Mouse (Mus musculus) liver, embryonic 14.5 days (tissue): ENCODE data around the gene Hist1h1d. TPM values are rescaled to one million over a fixed set of nuclear protein-coding genes. Genes with fewer than 3 reads are reported as not detected.

Experiments used
- ATAC-seq: fragments of 200-750 bp; cut with Nextera tagmentation; 2 replicates; pipeline ENCODE4 v1.8.0; 2017; ENCODE audit warnings: moderate number of reproducible peaks, mild to moderate bottlenecking, moderate library complexity; ENCODE audit not compliant: insufficient read depth
- DNase-seq, 3 experiments: peaks; one replicate each; pipeline ENCODE4 v3.0.0-alpha.2; 2012 to 2013; ENCODE audit warnings: low read depth in 3 of 3, low spot score in 3 of 3
- H3K27ac ChIP-seq: fragments of 300-500 bp; sonication (generic); 2 replicates; pipeline ENCODE4 v1.5.1; 2014; ENCODE audit warnings: moderate library complexity, mild to moderate bottlenecking, control low read depth, inconsistent platforms
- H3K27me3 ChIP-seq: fragments of 300-500 bp; sonication (generic); 2 replicates; pipeline ENCODE4 v1.6.1; 2014; ENCODE audit warnings: mild to moderate bottlenecking, low read length, moderate library complexity; ENCODE audit not compliant: control insufficient read depth, insufficient read depth
- H3K36me3 ChIP-seq: fragments of 300-500 bp; sonication (generic); replicated peaks from 2 replicates; pipeline ENCODE4 v1.6.1; 2014; ENCODE audit warnings: low read depth; ENCODE audit not compliant: control insufficient read depth, insufficient read depth
- H3K4me1 ChIP-seq, 2 experiments: fragments of 200-500 bp in 1 of 2; fragments of 300-500 bp in 1 of 2; sonication (generic) in 1 of 2; replicated peaks; 2 replicates each; pipeline ENCODE4 v1.6.1; 2012 to 2014; ENCODE audit warnings: antibody characterized with exemption in 1 of 2, inconsistent platforms in 1 of 2, low read length in 1 of 2; ENCODE audit not compliant: control insufficient read depth in 2 of 2, insufficient read depth in 2 of 2
- H3K4me2 ChIP-seq: fragments of 300-500 bp; sonication (generic); 2 replicates; pipeline ENCODE4 v1.6.1; 2014; ENCODE audit warnings: low read depth, mild to moderate bottlenecking, control low read depth, moderate library complexity
- H3K4me3 ChIP-seq, 2 experiments: fragments of 200-500 bp in 1 of 2; fragments of 300-500 bp in 1 of 2; sonication (generic) in 1 of 2; 2 replicates each; pipeline ENCODE4 v1.5.1; 2012 to 2014; ENCODE audit warnings: low read depth in 2 of 2, low read length in 2 of 2, mild to moderate bottlenecking in 2 of 2, control low read depth in 1 of 2, inconsistent platforms in 1 of 2, moderate library complexity in 1 of 2; ENCODE audit not compliant: insufficient read depth in 1 of 2
- H3K9ac ChIP-seq: fragments of 300-500 bp; sonication (generic); replicated peaks from 2 replicates; pipeline ENCODE4 v1.6.1; 2014; ENCODE audit warnings: mild to moderate bottlenecking, control low read depth, moderate library complexity
- H3K9me3 ChIP-seq: fragments of 300-500 bp; sonication (generic); 2 replicates; pipeline ENCODE4 v1.6.1; 2016; ENCODE audit warnings: low read length, mixed read lengths; ENCODE audit not compliant: control insufficient read depth
- CTCF ChIP-seq: IDR thresholded peaks from 2 replicates; pipeline ENCODE4 v1.5.1; 2016; ENCODE audit warnings: antibody characterized with exemption, low read depth, control low read depth
- EP300 ChIP-seq: IDR thresholded peaks from 2 replicates; pipeline ENCODE4 v1.6.1; 2016; ENCODE audit warnings: antibody characterized with exemption, low read depth
- WGBS: fragments of 180-500 bp; shearing (Covaris S2); extraction: QIAGEN DNeasy Blood & Tissue Kit; methylation state at CpG from one replicate; pipeline ENCODE4 v1.1.7; 2014; ENCODE audit not compliant: insufficient replicate concordance; 5-methylcytosine and 5-hydroxymethylcytosine counted together
- microRNA-seq: library from miRNA; unstranded; fragments of <30 nt; microRNA quantifications from one replicate; pipeline ENCODE4, GENCODE M21; 2016
- polyA plus RNA-seq, 2 experiments: library from polyadenylated mRNA; depleted of rRNA in 1 of 2; stranded (reverse) in 1 of 2; unstranded in 1 of 2; fragments of >200 nt; fragmentation: Nextera tagmentation in 1 of 2; extraction: Ambion mirVana in 1 of 2; gene quantifications; 2 replicates each; pipeline versions ENCODE4 v1.2.1 to v1.2.3; 2012 to 2014

The Hist1h1d gene
- polyA plus RNA-seq, 2 experiments = 0.70 to 1.2 TPM

- no peak overlapping the region for H3K27ac ChIP-seq
- WGBS = 41% methylated on average over 7 of the region's 7 CpGs
- no peak overlapping the region for H3K4me2 ChIP-seq
- no peak for DNase-seq
- TF ChIP-seq EP300 (no peak), CTCF (no peak)
- H3K4me3 ChIP-seq = no peak overlapping the region
- no peaks in the 10 kb centered on the region for H3K27me3 ChIP-seq
- peaks cover 3 to 8% of the 10 kb centered on the region in 2 experiments; a peak in 3 of 4 replicates for H3K4me1 ChIP-seq
- no peaks in the 10 kb centered on the region for H3K36me3 ChIP-seq
- H3K9ac ChIP-seq = no peak overlapping the region
- ATAC-seq = no peak
- H3K9me3 ChIP-seq = no peaks in the 10 kb centered on the region
These were observed 50.2 kb downstream of the Hist1h1d start for GRCm38 (mm10) chr13:23603182-23603699.

- no peak overlapping the region for H3K4me3 ChIP-seq
- ATAC-seq (no peak), DNase-seq (no peak)
- no peak overlapping the region for H3K4me2 ChIP-seq
- 85% methylated on average over 3 of the region's 3 CpGs for WGBS
- no peaks in the 10 kb centered on the region for H3K27me3 ChIP-seq
- H3K27ac ChIP-seq = no peak overlapping the region
- H3K36me3 ChIP-seq = no peaks in the 10 kb centered on the region
- H3K9me3 ChIP-seq = no peaks in the 10 kb centered on the region
- H3K4me1 ChIP-seq = peaks cover 12 to 17% of the 10 kb centered on the region in 2 experiments
- H3K9ac ChIP-seq = no peak overlapping the region
- TF ChIP-seq CTCF (no peak), EP300 (no peak)
These were observed 51.4 kb downstream of the Hist1h1d start for GRCm38 (mm10) chr13:23604452-23604851.

GRCm38 (mm10) chr13:23605052-23605451, 52.0 kb downstream of the Hist1h1d start:
- Histone ChIP-seq H3K4me1 (peaks cover 18 to 23% of the 10 kb centered on the region in 2 experiments), H3K9ac (no peak overlapping the region; the same call in 1 of the 2 replicates), H3K4me3 (no peak overlapping the region), H3K27me3 (no peaks in the 10 kb centered on the region), H3K4me2 (no peak overlapping the region), H3K9me3 (no peaks in the 10 kb centered on the region), H3K36me3 (no peaks in the 10 kb centered on the region), H3K27ac (no peak overlapping the region)
- DNase-seq = no peak
- TF ChIP-seq EP300 = no peak
- no peak for ATAC-seq
- WGBS = 79% methylated on average over 3 of the region's 3 CpGs

GRCm38 (mm10) chr13:23609209-23609608, 56.1 kb downstream of the Hist1h1d start:
- Histone ChIP-seq H3K4me2 (peak overlapping the region; percentile 50), H3K36me3 (no peaks in the 10 kb centered on the region), H3K4me1 (peaks cover 21 to 22% of the 10 kb centered on the region in 2 experiments), H3K27ac (peak overlapping the region; percentile 94), H3K9me3 (no peaks in the 10 kb centered on the region), H3K9ac (peak overlapping the region; percentile 67), H3K4me3 (0 out of 4 replicates have a peak overlapping the region, but pooled peaks of 1 of the 2 experiments have one; percentile 24), H3K27me3 (no peaks in the 10 kb centered on the region)
- no peak for TF ChIP-seq CTCF
- TF ChIP-seq EP300 = peak; percentile 63
- DNase-seq = peak in 1 of 3 experiments; percentile 63
- 16% methylated on average over 4 of the region's 4 CpGs for WGBS
- ATAC-seq = peak; percentile 88

GRCm38 (mm10) chr13:23609844-23610243, 56.8 kb downstream of the Hist1h1d start:
- no peaks in the 10 kb centered on the region for H3K9me3 ChIP-seq
- no peak for TF ChIP-seq EP300
- peak; percentile 42 for TF ChIP-seq CTCF
- no peaks in the 10 kb centered on the region for H3K36me3 ChIP-seq
- H3K27me3 ChIP-seq = no peaks in the 10 kb centered on the region
- ATAC-seq = 0 out of 2 replicates have a peak, but pooled peaks have one; percentile 2
- peak overlapping the region; percentile 94 for H3K27ac ChIP-seq
- H3K4me3 ChIP-seq = no peak overlapping the region
- peaks cover 21 to 22% of the 10 kb centered on the region in 2 experiments for H3K4me1 ChIP-seq
- DNase-seq = no peak
- peak overlapping the region; percentile 50 for H3K4me2 ChIP-seq
- peak overlapping the region; percentile 67 for H3K9ac ChIP-seq

Small RNAs within 50 kb of the gene (microRNA-seq; reads per million reads assigned to microRNA genes)
- gene Gm44297 (not detected), gene Gm44359 (not detected), gene Gm44394 (not detected), gene n-TStga1 (6.3 reads per million, percentile 13 among the genes with 10 or more reads in this experiment)

Other genes starting within 250 kb of the Hist1h1d start
Only the 30 nearest of the 34 such genes appear.
- gene Zfp322a, start 184.1 kb upstream of the Hist1h1d start, polyA plus RNA-seq (2012; rRNA removed) = 3.0 and 5.4 TPM in 2 replicates
- gene Zfp322a, start 184.1 kb upstream of the Hist1h1d start, polyA plus RNA-seq (2014; fragmentation: Nextera tagmentation; extraction: Ambion mirVana) = 11.9 and 12.5 TPM in 2 replicates
- 2.4 and 4.0 TPM in 2 replicates for gene Abt1, start 129.4 kb upstream of the Hist1h1d start, polyA plus RNA-seq (2012; rRNA removed)
- 5.2 and 5.3 TPM in 2 replicates for gene Abt1, start 129.4 kb upstream of the Hist1h1d start, polyA plus RNA-seq (2014; fragmentation: Nextera tagmentation; extraction: Ambion mirVana)
- 1.5 and 2.1 TPM in 2 replicates for gene Btn1a1, start 87.4 kb upstream of the Hist1h1d start, polyA plus RNA-seq (2012; rRNA removed)
- gene Btn1a1, start 87.4 kb upstream of the Hist1h1d start, polyA plus RNA-seq (2014; fragmentation: Nextera tagmentation; extraction: Ambion mirVana) = 1.5 and 1.8 TPM in 2 replicates
- gene Btn2a2, start 64.4 kb upstream of the Hist1h1d start, polyA plus RNA-seq (2012; rRNA removed) = 0.01 TPM in 1 of 2 replicates, not detected in the other
- gene Btn2a2, start 64.4 kb upstream of the Hist1h1d start, polyA plus RNA-seq (2014; fragmentation: Nextera tagmentation; extraction: Ambion mirVana) = not detected in 2 replicates
- 8.6 and 24.1 TPM in 2 replicates for gene Hist1h4h, start 22.2 kb upstream of the Hist1h1d start, polyA plus RNA-seq (2012; rRNA removed)
- 5.3 and 6.1 TPM in 2 replicates for gene Hist1h4h, start 22.2 kb upstream of the Hist1h1d start, polyA plus RNA-seq (2014; fragmentation: Nextera tagmentation; extraction: Ambion mirVana)
- gene Hist1h2af, start 19.4 kb upstream of the Hist1h1d start, polyA plus RNA-seq (2012; rRNA removed) = 375 and 609 TPM in 2 replicates
- 14.2 and 17.4 TPM in 2 replicates for gene Hist1h2af, start 19.4 kb upstream of the Hist1h1d start, polyA plus RNA-seq (2014; fragmentation: Nextera tagmentation; extraction: Ambion mirVana)
- gene Hist1h3g, start 17.8 kb upstream of the Hist1h1d start, polyA plus RNA-seq (2012; rRNA removed) = 48.1 and 52.5 TPM in 2 replicates
- gene Hist1h3g, start 17.8 kb upstream of the Hist1h1d start, polyA plus RNA-seq (2014; fragmentation: Nextera tagmentation; extraction: Ambion mirVana) = 8.6 and 9.6 TPM in 2 replicates
- 6.7 and 8.7 TPM in 2 replicates for gene Hist1h2bh, start 9.9 kb upstream of the Hist1h1d start, polyA plus RNA-seq (2012; rRNA removed)
- 1.2 and 1.4 TPM in 2 replicates for gene Hist1h2bh, start 9.9 kb upstream of the Hist1h1d start, polyA plus RNA-seq (2014; fragmentation: Nextera tagmentation; extraction: Ambion mirVana)
- gene Hist1h3f, start 9.2 kb upstream of the Hist1h1d start, polyA plus RNA-seq (2012; rRNA removed) = 5.1 and 13.6 TPM in 2 replicates
- gene Hist1h3f, start 9.2 kb upstream of the Hist1h1d start, polyA plus RNA-seq (2014; fragmentation: Nextera tagmentation; extraction: Ambion mirVana) = 1.00 and 1.1 TPM in 2 replicates
- gene Hist1h4f, start 1.6 kb upstream of the Hist1h1d start, polyA plus RNA-seq (2012; rRNA removed) = 4.9 and 17.8 TPM in 2 replicates
- 0.75 and 1.6 TPM in 2 replicates for gene Hist1h4f, start 1.6 kb upstream of the Hist1h1d start, polyA plus RNA-seq (2014; fragmentation: Nextera tagmentation; extraction: Ambion mirVana)
- gene Hist1h3e, start 9.1 kb downstream of the Hist1h1d start, polyA plus RNA-seq (2012; rRNA removed) = 25.4 and 53.3 TPM in 2 replicates
- 3.9 and 5.1 TPM in 2 replicates for gene Hist1h3e, start 9.1 kb downstream of the Hist1h1d start, polyA plus RNA-seq (2014; fragmentation: Nextera tagmentation; extraction: Ambion mirVana)
- gene Hist1h2ae, start 18.0 kb downstream of the Hist1h1d start, polyA plus RNA-seq (2012; rRNA removed) = 10.8 and 14.3 TPM in 2 replicates
- gene Hist1h2ae, start 18.0 kb downstream of the Hist1h1d start, polyA plus RNA-seq (2014; fragmentation: Nextera tagmentation; extraction: Ambion mirVana) = 150 and 151 TPM in 2 replicates
- 42.1 and 55.9 TPM in 2 replicates for gene Hist1h2bg, start 18.1 kb downstream of the Hist1h1d start, polyA plus RNA-seq (2012; rRNA removed)
- 6.9 and 10.2 TPM in 2 replicates for gene Hist1h2bg, start 18.1 kb downstream of the Hist1h1d start, polyA plus RNA-seq (2014; fragmentation: Nextera tagmentation; extraction: Ambion mirVana)
- gene Hist1h2bf, start 20.9 kb downstream of the Hist1h1d start, polyA plus RNA-seq (2012; rRNA removed) = 15.9 and 35.2 TPM in 2 replicates
- gene Hist1h2bf, start 20.9 kb downstream of the Hist1h1d start, polyA plus RNA-seq (2014; fragmentation: Nextera tagmentation; extraction: Ambion mirVana) = 3.4 and 4.4 TPM in 2 replicates
- 10.4 and 25.5 TPM in 2 replicates for gene Hist1h2ad, start 21.1 kb downstream of the Hist1h1d start, polyA plus RNA-seq (2012; rRNA removed)
- gene Hist1h2ad, start 21.1 kb downstream of the Hist1h1d start, polyA plus RNA-seq (2014; fragmentation: Nextera tagmentation; extraction: Ambion mirVana) = 4.7 and 5.1 TPM in 2 replicates
- gene Hist1h3d, start 22.5 kb downstream of the Hist1h1d start, polyA plus RNA-seq (2012; rRNA removed) = 20.4 and 27.3 TPM in 2 replicates
- 7.1 and 7.2 TPM in 2 replicates for gene Hist1h3d, start 22.5 kb downstream of the Hist1h1d start, polyA plus RNA-seq (2014; fragmentation: Nextera tagmentation; extraction: Ambion mirVana)
- gene Hist1h4d, start 28.3 kb downstream of the Hist1h1d start, polyA plus RNA-seq (2012; rRNA removed) = 8.6 and 12.8 TPM in 2 replicates
- 152 and 155 TPM in 2 replicates for gene Hist1h4d, start 28.3 kb downstream of the Hist1h1d start, polyA plus RNA-seq (2014; fragmentation: Nextera tagmentation; extraction: Ambion mirVana)
- gene Hist1h2be, start 67.9 kb downstream of the Hist1h1d start, polyA plus RNA-seq (2012; rRNA removed) = 2.8 and 3.3 TPM in 2 replicates
- gene Hist1h2be, start 67.9 kb downstream of the Hist1h1d start, polyA plus RNA-seq (2014; fragmentation: Nextera tagmentation; extraction: Ambion mirVana) = 0.95 and 1.3 TPM in 2 replicates
- 6.3 and 8.0 TPM in 2 replicates for gene Hist1h1e, start 69.3 kb downstream of the Hist1h1d start, polyA plus RNA-seq (2012; rRNA removed)
- 23.1 and 24.4 TPM in 2 replicates for gene Hist1h1e, start 69.3 kb downstream of the Hist1h1d start, polyA plus RNA-seq (2014; fragmentation: Nextera tagmentation; extraction: Ambion mirVana)
- gene Hist1h2ac, start 130.7 kb downstream of the Hist1h1d start, polyA plus RNA-seq (2012; rRNA removed) = 1.5 and 1.8 TPM in 2 replicates
- 1.1 and 1.3 TPM in 2 replicates for gene Hist1h2ac, start 130.7 kb downstream of the Hist1h1d start, polyA plus RNA-seq (2014; fragmentation: Nextera tagmentation; extraction: Ambion mirVana)
- gene Hist1h2bc, start 130.9 kb downstream of the Hist1h1d start, polyA plus RNA-seq (2012; rRNA removed) = 67.1 and 79.7 TPM in 2 replicates
- gene Hist1h2bc, start 130.9 kb downstream of the Hist1h1d start, polyA plus RNA-seq (2014; fragmentation: Nextera tagmentation; extraction: Ambion mirVana) = 104 and 106 TPM in 2 replicates
- gene Hist1h1t, start 142.6 kb downstream of the Hist1h1d start, polyA plus RNA-seq (2012; rRNA removed) = 0.13 TPM in 1 of 2 replicates, not detected in the other
- not detected in 2 replicates for gene Hist1h1t, start 142.6 kb downstream of the Hist1h1d start, polyA plus RNA-seq (2014; fragmentation: Nextera tagmentation; extraction: Ambion mirVana)
- 3.5 and 6.2 TPM in 2 replicates for gene Hist1h4c, start 145.2 kb downstream of the Hist1h1d start, polyA plus RNA-seq (2012; rRNA removed)
- gene Hist1h4c, start 145.2 kb downstream of the Hist1h1d start, polyA plus RNA-seq (2014; fragmentation: Nextera tagmentation; extraction: Ambion mirVana) = 8.5 and 10.1 TPM in 2 replicates
- gene Hfe, start 157.6 kb downstream of the Hist1h1d start, polyA plus RNA-seq (2012; rRNA removed) = 2.8 and 3.4 TPM in 2 replicates
- gene Hfe, start 157.6 kb downstream of the Hist1h1d start, polyA plus RNA-seq (2014; fragmentation: Nextera tagmentation; extraction: Ambion mirVana) = 10.8 and 12.2 TPM in 2 replicates
- gene Hist1h1c, start 185.5 kb downstream of the Hist1h1d start, polyA plus RNA-seq (2012; rRNA removed) = 37.4 and 46.8 TPM in 2 replicates
- 72.5 and 86.6 TPM in 2 replicates for gene Hist1h1c, start 185.5 kb downstream of the Hist1h1d start, polyA plus RNA-seq (2014; fragmentation: Nextera tagmentation; extraction: Ambion mirVana)
- 48.5 and 88.2 TPM in 2 replicates for gene Hist1h3c, start 192.3 kb downstream of the Hist1h1d start, polyA plus RNA-seq (2012; rRNA removed)
- gene Hist1h3c, start 192.3 kb downstream of the Hist1h1d start, polyA plus RNA-seq (2014; fragmentation: Nextera tagmentation; extraction: Ambion mirVana) = 3.6 and 5.7 TPM in 2 replicates
- 20.0 and 34.0 TPM in 2 replicates for gene Hist1h2bb, start 193.5 kb downstream of the Hist1h1d start, polyA plus RNA-seq (2012; rRNA removed)
- gene Hist1h2bb, start 193.5 kb downstream of the Hist1h1d start, polyA plus RNA-seq (2014; fragmentation: Nextera tagmentation; extraction: Ambion mirVana) = 2.6 and 3.5 TPM in 2 replicates
- 45.2 and 45.3 TPM in 2 replicates for gene Hist1h2ab, start 197.9 kb downstream of the Hist1h1d start, polyA plus RNA-seq (2012; rRNA removed)
- gene Hist1h2ab, start 197.9 kb downstream of the Hist1h1d start, polyA plus RNA-seq (2014; fragmentation: Nextera tagmentation; extraction: Ambion mirVana) = 70.4 and 74.8 TPM in 2 replicates
- gene Hist1h3b, start 199.0 kb downstream of the Hist1h1d start, polyA plus RNA-seq (2012; rRNA removed) = 40.0 and 45.7 TPM in 2 replicates
- 8.9 and 11.4 TPM in 2 replicates for gene Hist1h3b, start 199.0 kb downstream of the Hist1h1d start, polyA plus RNA-seq (2014; fragmentation: Nextera tagmentation; extraction: Ambion mirVana)
- 9.2 and 21.6 TPM in 2 replicates for gene Hist1h4b, start 203.8 kb downstream of the Hist1h1d start, polyA plus RNA-seq (2012; rRNA removed)
- 4.5 and 5.1 TPM in 2 replicates for gene Hist1h4b, start 203.8 kb downstream of the Hist1h1d start, polyA plus RNA-seq (2014; fragmentation: Nextera tagmentation; extraction: Ambion mirVana)